Mouse (Mus musculus) embryonic facial prominence, embryonic 10.5 days (tissue): Measurements from ENCODE around the gene Pitpnm1. TPM values are rescaled to one million over a fixed set of nuclear protein-coding genes. Genes with fewer than 3 reads are reported as not detected.

Experiments used
- DNase-seq: peaks from one replicate; pipeline ENCODE4 v3.0.0-alpha.2; 2017; ENCODE audit warnings: low spot score
- H3K27ac ChIP-seq: fragments of 300-500 bp; sonication (generic); replicated peaks from 2 replicates; pipeline ENCODE4 v1.5.1; 2016; ENCODE audit warnings: mild to moderate bottlenecking
- H3K27me3 ChIP-seq: fragments of 300-500 bp; sonication (generic); replicated peaks from 2 replicates; pipeline ENCODE4 v1.6.1; 2016; ENCODE audit warnings: low read depth, mild to moderate bottlenecking; ENCODE audit not compliant: poor library complexity, severe bottlenecking
- H3K36me3 ChIP-seq: fragments of 300-500 bp; sonication (generic); replicated peaks from 2 replicates; pipeline ENCODE4 v1.6.1; 2016; ENCODE audit warnings: mild to moderate bottlenecking, moderate library complexity
- H3K4me1 ChIP-seq: fragments of 300-500 bp; sonication (generic); 2 replicates; pipeline ENCODE4 v1.6.1; 2016
- H3K4me3 ChIP-seq: fragments of 300-500 bp; sonication (generic); 2 replicates; pipeline ENCODE4 v1.5.1; 2016; ENCODE audit warnings: mild to moderate bottlenecking, moderate library complexity
- H3K9me3 ChIP-seq: fragments of 300-500 bp; sonication (generic); 2 replicates; pipeline ENCODE4 v1.6.1; 2016; ENCODE audit warnings: mild to moderate bottlenecking
- WGBS: fragments of 180-500 bp; shearing (Covaris S2); methylation state at CpG from one replicate; pipeline ENCODE4 v1.1.7; 2016; 5-methylcytosine and 5-hydroxymethylcytosine counted together
- polyA plus RNA-seq: library from polyadenylated mRNA; unstranded; fragments of >200 nt; fragmentation: Nextera tagmentation; extraction: Ambion mirVana; gene quantifications from 2 replicates; pipeline ENCODE4 v1.2.1, GENCODE M21; 2016

Pitpnm1 gene
- polyA plus RNA-seq, 1 experiment from 2014 or later = 11.0 TPM

DNA sequence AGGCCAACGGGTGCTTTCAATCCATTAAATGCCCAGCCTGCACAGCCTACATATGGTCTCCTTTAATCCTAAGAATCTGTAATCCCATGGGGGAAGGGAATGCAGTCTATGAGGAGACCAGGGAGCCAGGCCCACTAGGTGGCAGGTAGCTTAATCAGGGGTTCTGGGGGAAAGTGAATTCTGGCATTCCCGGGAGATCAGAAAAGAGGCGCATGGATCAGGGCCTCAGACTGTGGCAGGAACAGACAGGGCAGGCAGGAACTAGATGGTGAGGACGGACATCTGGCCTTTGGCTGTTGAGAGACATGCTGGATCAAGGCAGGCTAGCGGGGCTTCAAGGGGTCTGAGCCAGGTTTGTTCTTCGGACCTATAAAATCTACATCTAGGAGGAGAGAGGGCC, 1.7 kb downstream of the Pitpnm1 start:
- Histone ChIP-seq H3K4me1 (peaks cover 54% of the 10 kb centered on the region), H3K27me3 (peaks cover 55% of the 10 kb centered on the region), H3K4me3 (peak overlapping the region; percentile 70), H3K9me3 (no peaks in the 10 kb centered on the region), H3K27ac (no peak overlapping the region), H3K36me3 (no peaks in the 10 kb centered on the region)
- no peak for DNase-seq
- WGBS = 54% methylated on average over 6 of the region's 6 CpGs

DNA sequence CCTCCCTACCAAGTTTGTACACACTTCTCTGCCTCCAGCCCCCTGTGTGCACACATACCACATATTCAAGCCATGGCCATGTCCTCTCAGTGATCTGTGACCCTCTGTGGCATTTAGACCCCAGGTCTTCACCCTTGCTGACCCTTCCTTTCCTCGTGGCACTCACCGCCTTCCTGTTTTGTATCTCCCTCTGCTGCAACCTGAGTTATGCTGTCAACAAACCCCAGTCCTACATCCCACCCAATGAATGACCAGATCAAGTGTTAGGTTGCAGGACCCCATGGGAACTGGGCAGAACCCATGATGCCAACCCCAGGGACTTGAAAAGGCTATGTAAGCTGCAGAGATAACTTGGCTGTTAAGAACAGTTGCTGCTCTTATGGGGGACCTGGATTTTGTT, 2.3 kb downstream of the Pitpnm1 start:
- Histone ChIP-seq H3K9me3 (no peaks in the 10 kb centered on the region), H3K27ac (no peak overlapping the region), H3K4me1 (peaks cover 49% of the 10 kb centered on the region), H3K27me3 (peaks cover 55% of the 10 kb centered on the region), H3K4me3 (no peak overlapping the region), H3K36me3 (no peaks in the 10 kb centered on the region; the same call in 1 of the 2 replicates)
- WGBS = 64% methylated on average over 2 of the region's 2 CpGs
- no peak for DNase-seq

DNA sequence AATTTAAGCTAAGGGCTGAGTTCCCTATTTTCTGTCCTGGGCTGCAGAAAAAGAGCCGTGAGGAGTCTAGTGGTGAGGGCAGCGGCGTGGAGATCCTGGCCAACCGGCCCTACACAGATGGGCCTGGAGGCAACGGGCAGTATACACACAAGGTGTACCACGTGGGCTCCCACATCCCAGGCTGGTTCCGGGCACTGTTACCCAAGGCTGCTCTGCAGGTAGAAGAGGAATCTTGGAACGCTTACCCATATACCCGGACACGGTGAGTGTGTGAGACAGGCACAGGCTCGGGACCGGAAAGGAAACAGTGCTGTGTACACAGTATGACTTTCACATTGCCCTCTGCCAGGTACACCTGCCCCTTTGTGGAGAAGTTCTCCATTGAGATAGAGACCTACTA, 2.8 kb downstream of the Pitpnm1 start:
- H3K4me1 ChIP-seq = peaks cover 45% of the 10 kb centered on the region
- H3K4me3 ChIP-seq = no peak overlapping the region
- H3K36me3 ChIP-seq = no peaks in the 10 kb centered on the region; the same call in 1 of the 2 replicates
- DNase-seq = no peak
- H3K27ac ChIP-seq = no peak overlapping the region
- peaks cover 55% of the 10 kb centered on the region for H3K27me3 ChIP-seq
- H3K9me3 ChIP-seq = no peaks in the 10 kb centered on the region
- 95% methylated on average over 12 of the region's 12 CpGs for WGBS

DNA sequence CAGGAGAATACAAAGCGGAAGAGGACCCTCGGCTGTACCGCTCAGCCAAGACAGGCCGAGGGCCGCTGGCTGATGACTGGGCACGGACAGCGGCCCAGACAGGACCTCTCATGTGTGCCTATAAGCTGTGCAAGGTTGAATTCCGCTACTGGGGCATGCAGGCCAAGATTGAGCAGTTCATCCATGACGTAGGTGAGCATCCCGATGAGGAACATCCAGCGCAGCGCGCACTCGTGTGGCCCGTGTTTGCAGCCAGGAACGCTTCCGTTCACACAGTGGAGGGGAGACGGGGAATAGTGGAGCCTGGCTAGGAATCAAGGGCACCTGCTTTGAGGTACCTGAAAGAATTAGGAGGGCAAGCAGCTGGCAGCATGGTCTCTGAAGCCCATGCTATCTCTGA, 3.5 kb downstream of the Pitpnm1 start:
- DNase-seq = no peak
- H3K27me3 ChIP-seq = peaks cover 54% of the 10 kb centered on the region
- 96% methylated on average over 18 of the region's 18 CpGs for WGBS

DNA sequence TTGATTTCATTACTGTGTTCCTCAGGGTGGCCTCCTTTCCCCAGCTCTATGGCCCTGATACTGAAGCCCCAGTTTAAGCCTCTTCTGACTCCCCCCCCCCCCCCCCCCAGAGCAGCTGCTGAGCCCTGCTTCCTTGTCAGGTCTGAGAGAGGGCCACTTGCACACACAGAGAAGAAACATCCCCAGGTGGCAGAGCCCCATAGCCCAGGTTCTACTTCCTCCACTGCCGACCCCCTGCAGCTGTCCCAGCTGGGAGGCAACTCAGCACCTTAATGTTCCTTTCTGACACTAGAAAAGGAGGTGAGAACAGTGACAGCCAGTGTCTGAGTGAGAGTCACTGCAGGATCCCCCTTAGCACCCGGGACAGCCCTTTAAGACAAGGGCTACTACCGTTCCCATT, 4.0 kb downstream of the Pitpnm1 start:
- Histone ChIP-seq H3K4me3 (no peak overlapping the region), H3K27me3 (peaks cover 49% of the 10 kb centered on the region), H3K27ac (no peak overlapping the region), H3K36me3 (no peaks in the 10 kb centered on the region; the same call in 1 of the 2 replicates), H3K4me1 (peaks cover 33% of the 10 kb centered on the region), H3K9me3 (no peaks in the 10 kb centered on the region)
- WGBS = 81% methylated on average over 3 of the region's 3 CpGs
- no peak for DNase-seq

More for the DNA sequence above, 3.5 kb downstream of the Pitpnm1 start:
- Histone ChIP-seq H3K9me3 (no peaks in the 10 kb centered on the region), H3K4me3 (no peak overlapping the region), H3K4me1 (peaks cover 38% of the 10 kb centered on the region), H3K36me3 (no peaks in the 10 kb centered on the region; the same call in 1 of the 2 replicates), H3K27ac (no peak overlapping the region)

DNA sequence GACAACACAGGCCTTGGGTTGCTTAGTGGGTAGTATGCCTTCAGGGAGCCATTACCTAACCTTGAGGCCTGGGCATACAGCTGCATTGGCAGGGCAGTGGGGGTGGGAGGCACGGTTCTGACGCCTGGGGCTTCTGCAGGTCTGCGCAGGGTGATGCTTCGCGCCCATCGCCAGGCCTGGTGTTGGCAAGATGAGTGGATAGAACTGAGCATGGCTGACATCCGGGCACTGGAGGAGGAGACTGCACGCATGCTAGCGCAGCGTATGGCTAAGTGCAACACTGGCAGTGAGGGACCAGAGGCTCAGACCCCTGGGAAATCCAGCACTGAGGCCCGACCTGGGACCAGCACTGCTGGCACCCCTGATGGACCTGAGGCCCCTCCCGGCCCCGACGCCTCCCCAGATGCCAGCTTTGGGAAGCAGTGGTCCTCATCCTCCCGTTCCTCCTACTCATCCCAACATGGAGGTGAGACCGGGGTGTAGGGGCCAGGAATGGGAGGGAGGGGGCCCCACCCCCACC, 4.9 kb downstream of the Pitpnm1 start:
- peaks cover 24% of the 10 kb centered on the region for H3K4me1 ChIP-seq
- no peak overlapping the region for H3K27ac ChIP-seq
- 91% methylated on average over 16 of the region's 16 CpGs for WGBS
- H3K9me3 ChIP-seq = no peaks in the 10 kb centered on the region
- H3K4me3 ChIP-seq = no peak overlapping the region
- H3K36me3 ChIP-seq = no peaks in the 10 kb centered on the region; the same call in 1 of the 2 replicates
- DNase-seq = no peak
- peaks cover 39% of the 10 kb centered on the region for H3K27me3 ChIP-seq

DNA sequence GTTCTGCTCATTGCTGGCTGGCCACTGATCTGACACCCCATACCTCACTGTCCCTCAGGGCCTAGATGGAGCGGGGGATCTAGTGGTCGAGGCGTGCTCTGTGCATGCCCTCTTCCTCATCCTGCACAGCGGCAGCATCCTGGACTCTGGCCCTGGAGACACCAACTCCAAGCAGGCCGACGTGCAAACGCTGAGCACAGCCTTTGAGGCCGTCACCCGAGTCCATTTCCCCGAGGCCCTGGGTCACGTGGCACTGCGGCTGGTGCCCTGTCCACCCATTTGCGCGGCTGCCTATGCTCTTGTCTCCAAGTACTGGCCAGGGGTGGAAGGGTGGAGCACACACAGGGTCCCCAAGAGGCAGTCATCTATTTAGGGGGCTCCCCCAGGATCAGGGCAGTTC, 6.9 kb downstream of the Pitpnm1 start:
- no peak for DNase-seq
- Histone ChIP-seq H3K9me3 (no peaks in the 10 kb centered on the region), H3K27me3 (peaks cover 20% of the 10 kb centered on the region), H3K4me1 (peaks cover 4% of the 10 kb centered on the region), H3K4me3 (no peak overlapping the region), H3K36me3 (peaks cover 8% of the 10 kb centered on the region), H3K27ac (no peak overlapping the region)
- WGBS = 91% methylated on average over 14 of the region's 14 CpGs

DNA sequence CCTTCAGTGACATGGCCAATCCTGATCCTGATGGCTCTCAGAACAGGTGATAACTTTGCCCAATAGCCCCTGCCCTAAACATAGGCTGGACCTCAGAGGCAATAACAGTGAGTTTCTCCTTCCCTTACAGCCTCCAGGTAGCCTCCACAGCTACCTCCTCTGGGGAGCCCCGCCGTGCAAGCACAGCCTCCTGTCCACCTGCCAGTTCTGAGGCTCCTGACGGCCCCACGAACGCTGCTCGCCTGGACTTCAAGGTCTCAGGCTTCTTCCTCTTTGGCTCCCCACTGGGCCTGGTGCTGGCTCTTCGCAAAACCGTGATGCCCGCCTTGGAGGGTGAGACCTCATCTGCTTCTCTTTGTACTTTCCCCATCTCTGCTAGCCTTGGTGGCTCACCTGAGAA, 8.7 kb downstream of the Pitpnm1 start:
- WGBS = 91% methylated on average over 9 of the region's 9 CpGs
- Histone ChIP-seq H3K4me1 (peaks cover 8% of the 10 kb centered on the region), H3K9me3 (no peaks in the 10 kb centered on the region), H3K27ac (no peak overlapping the region), H3K4me3 (no peak overlapping the region), H3K27me3 (peaks cover 1% of the 10 kb centered on the region; the same call in 1 of the 2 replicates), H3K36me3 (peaks cover 27% of the 10 kb centered on the region)
- DNase-seq = no peak

DNA sequence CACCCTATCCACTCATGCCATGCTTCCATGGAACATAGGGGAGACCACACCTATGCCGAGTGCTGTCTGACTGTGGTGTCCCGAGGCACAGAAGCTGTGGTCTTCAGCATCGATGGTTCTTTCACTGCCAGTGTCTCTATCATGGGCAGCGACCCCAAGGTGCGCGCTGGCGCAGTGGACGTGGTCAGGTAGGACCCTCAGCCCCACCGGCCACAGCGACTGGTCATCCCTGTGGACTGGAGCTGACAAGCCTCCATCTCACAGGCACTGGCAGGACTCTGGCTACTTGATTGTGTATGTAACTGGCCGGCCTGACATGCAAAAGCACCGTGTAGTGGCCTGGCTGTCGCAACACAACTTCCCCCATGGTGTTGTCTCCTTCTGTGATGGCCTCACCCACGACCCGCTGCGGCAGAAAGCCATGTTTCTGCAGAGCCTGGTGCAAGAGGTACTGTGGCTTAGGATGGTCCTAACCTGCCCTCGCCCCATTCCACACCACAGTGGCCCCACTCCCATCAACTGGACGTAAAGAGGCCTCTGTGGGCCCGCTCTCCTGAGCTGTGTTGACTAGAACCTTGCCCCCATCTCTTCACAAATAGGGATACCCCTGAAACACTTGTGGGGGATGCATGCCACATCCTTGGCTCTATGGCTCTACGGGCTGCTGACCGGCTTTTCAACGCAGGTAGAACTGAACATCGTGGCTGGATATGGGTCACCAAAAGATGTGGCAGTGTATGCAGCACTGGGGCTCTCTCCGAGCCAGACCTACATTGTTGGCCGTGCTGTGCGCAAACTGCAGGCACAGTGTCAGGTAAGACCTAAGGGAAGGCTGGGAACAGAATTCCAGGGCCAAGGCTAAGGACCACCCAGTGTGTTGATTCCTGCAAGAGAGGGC, 12.5 kb downstream of the Pitpnm1 start:
- no peak for DNase-seq
- Histone ChIP-seq H3K4me1 (peaks cover 20% of the 10 kb centered on the region), H3K27ac (no peak overlapping the region), H3K36me3 (peaks cover 65% of the 10 kb centered on the region), H3K4me3 (no peak overlapping the region), H3K27me3 (no peaks in the 10 kb centered on the region), H3K9me3 (no peaks in the 10 kb centered on the region)
- 96% methylated on average over 26 of the region's 26 CpGs for WGBS

DNA sequence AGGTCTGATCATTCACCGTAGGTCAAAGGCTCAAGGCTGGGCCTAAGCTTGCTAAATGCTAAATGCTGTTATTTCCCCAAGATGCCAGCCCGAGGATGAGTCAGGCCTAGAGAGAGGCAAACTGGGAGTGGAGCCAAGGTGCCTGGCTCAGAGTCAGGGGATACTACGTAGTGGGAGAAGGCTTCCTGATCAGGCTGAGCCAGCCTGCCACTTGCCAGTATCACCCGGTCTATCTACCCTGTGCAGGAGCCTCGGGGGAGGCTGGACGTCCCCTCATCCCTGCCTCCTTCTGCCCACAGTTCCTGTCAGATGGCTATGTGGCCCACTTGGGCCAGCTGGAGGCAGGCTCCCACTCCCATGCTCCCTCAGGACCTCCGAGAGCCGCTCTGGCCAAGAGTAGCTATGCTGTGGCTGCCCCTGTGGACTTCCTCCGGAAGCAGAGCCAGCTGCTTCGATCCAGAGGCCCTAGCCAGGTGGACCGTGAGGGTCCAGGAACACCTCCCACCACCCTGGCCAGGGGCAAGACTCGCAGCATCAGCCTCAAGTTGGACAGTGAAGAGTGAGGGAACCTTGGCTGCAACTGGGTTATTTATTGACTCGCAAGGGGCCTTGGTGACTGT, 13.5 kb downstream of the Pitpnm1 start:
- DNase-seq = no peak
- Histone ChIP-seq H3K27ac (no peak overlapping the region; the same call in 1 of the 2 replicates), H3K4me3 (peak overlapping the region; percentile 28; the same call in 1 of the 2 replicates), H3K9me3 (no peaks in the 10 kb centered on the region), H3K4me1 (peaks cover 20% of the 10 kb centered on the region), H3K36me3 (peaks cover 74% of the 10 kb centered on the region), H3K27me3 (no peaks in the 10 kb centered on the region)
- WGBS = 79% methylated on average over 13 of the region's 13 CpGs

DNA sequence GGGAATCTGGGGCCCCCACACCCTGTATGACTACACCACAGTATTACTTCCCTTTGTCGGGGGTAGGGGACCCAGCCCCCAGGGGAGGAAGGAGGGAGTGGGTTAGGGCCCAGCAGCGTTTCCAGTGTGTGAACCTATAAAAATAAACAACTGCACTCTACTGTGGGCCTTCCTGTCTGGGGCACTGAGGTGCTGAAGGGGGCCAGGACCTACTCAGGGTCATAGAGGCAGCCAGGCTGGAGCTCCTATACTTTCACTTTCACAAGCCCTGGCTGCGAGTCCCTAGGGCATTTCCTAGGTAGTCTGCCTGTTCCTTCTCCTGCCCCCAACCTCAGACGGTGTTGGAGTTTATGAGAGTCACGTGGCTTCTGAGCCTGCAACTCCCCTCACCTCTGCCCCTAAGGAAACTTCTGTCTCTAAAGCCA, 14.0 kb downstream of the Pitpnm1 start:
- no peaks in the 10 kb centered on the region for H3K27me3 ChIP-seq
- H3K9me3 ChIP-seq = no peaks in the 10 kb centered on the region
- WGBS = 58% methylated on average over 5 of the region's 5 CpGs
- peak overlapping the region; percentile 28; the same call in 1 of the 2 replicates for H3K4me3 ChIP-seq
- H3K27ac ChIP-seq = no peak overlapping the region; the same call in 1 of the 2 replicates
- H3K4me1 ChIP-seq = peaks cover 20% of the 10 kb centered on the region
- DNase-seq = no peak
- H3K36me3 ChIP-seq = peaks cover 76% of the 10 kb centered on the region

DNA sequence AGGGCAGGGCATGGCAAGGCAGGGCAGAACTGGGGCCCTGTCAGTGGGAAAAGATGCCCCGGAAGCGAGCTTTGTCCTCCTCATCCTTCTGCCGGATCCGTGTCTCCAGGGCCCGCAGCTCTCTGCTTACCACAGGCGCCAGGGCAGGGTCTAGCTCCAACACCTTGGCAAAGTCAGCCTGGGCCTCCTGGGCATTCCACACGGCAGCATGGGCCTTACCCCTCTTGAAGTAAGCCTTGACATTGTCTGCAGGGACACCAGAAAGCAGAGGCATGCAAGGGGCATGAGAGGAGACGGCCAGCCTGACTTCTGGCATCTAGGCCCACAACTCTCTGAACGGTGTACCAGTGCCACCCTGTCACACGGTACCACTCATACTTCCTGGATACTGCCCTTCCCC, 14.8 kb downstream of the Pitpnm1 start:
- Histone ChIP-seq H3K4me3 (no peak overlapping the region), H3K4me1 (peaks cover 20% of the 10 kb centered on the region), H3K36me3 (peaks cover 79% of the 10 kb centered on the region), H3K27me3 (no peaks in the 10 kb centered on the region), H3K9me3 (no peaks in the 10 kb centered on the region), H3K27ac (no peak overlapping the region)
- DNase-seq = no peak
- 92% methylated on average over 10 of the region's 10 CpGs for WGBS
